Mouse (Mus musculus) CD8-positive naive resting alpha-beta T cell, adult 2 months (primary cell): ENCODE measurements around the gene Gm2022.
"Not testable (repeated sequence)": the region's sequence is repeated elsewhere in the genome, so short reads cannot be mapped to it uniquely, and the experiment has no call there.

ENCODE experiments used
- DNase-seq, 2 experiments: peaks; one replicate each; pipeline ENCODE4 v3.0.0; 2022; ENCODE audit warnings: low read depth in 2 of 2, low spot score in 2 of 2

Gene Gm2022

DNA sequence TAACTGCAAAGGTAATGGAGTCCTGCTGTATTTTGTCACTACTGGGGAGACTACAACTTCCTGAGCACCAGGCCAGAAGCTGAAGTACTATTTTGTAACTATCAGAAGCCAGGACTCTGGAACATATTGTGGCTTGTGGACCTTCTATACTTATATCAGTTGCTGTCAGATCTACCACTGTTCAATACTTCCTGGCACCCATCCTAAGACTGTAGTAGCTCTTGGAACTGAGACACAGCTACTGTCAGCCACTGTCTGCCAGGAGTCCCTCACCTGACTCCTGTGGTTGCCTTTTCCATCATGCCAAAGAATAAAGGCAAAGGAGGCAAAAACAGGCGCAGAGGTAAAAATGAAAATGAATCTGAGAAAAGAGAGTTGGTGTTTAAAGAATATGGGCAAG, at the start of gene Gm2022:
Gene Gm2022 (plus strand): TSS at position 301 of the 400 bp plus-strand sequence.
- DNase-seq: not testable (repeated sequence)

DNA sequence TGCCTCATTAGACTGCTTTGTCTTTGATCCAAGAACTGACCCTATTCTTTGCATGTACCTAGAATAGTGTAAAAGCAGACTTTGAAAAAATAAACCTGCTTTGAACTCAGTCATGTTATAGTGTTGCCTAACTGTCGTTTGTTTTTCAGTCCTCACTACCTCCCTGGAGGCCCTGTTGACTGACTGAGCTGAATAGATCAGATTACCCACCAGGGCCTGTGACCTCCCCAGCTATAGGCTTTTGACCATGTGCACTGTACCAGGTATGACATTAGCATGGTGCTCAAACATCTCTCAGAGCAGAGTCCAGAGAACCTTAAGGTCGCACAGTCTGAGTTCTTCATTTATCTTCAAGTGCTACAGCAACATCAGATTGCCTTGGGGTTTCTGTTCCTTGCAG, 44.5 kb upstream of the Gm2022 start:
- DNase-seq: not testable (repeated sequence)

DNA sequence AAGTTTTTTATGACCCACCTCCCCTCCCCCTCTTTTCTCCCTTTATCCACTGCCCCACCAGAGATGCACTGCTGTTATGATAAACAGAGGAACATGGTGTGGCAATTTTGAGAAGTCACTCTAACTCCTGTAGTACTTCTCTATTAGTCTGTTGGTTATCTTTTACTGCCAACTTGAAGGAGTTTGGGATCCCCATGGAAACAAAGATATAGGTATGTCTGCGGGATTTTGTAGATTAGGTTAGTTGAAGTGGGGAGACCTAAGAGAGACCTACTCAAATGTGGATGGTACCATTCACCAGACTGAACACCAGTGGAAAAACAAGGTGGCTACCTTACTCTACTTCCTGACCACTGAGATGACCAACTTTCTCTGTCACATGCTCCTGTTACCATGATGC, 39.1 kb upstream of the Gm2022 start:
- DNase-seq: not testable (repeated sequence)

DNA sequence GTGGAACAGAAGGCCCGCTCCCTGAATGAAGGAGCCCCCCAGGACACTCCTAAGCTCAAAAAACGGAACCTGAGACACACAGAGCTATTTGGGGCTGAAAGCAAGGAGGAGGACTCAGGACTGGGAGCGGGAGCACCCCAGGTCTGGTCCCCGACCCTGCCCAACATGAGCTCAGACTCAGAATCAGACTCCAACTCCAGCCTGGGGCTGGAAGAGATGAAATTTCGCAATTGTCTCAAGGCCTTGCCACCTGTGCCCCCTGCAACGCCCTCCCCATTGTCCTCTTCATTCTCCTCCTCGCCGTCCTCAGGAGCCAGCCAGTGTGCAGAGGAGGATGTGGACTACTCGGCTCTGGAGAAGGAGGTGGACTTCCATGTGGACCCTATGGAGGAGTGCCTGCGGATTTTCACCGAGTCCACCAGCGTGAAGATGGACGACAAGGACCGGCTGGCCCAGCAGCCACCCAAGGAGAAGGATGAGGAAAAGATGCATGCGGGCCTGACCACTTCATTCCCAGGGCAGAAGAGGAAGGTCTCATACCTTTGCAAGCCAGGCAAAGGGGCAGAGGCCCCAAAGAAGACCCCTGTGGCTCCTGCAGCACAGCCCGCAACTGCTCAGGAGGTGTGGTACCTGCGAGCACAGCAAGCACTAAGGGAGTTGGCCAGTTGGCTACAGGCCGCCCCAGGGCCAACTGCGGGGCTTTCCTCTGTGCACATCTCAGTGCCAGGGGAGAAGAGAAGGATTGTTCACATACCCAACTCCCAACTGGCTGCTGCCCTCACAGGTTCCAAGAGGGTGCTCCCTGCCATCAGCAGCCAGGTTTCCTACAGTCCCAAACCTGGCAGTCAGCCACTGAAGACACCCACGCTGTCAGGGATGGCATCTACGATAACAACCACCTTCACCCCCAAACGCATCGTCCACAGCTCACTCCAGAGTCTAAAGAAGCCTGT, 33.2 kb upstream of the Gm2022 start:
- not testable (repeated sequence) for DNase-seq

GRCm38 (mm10) chr12:87863638-87864037, 31.5 kb upstream of the Gm2022 start:
- not testable (repeated sequence) for DNase-seq

GRCm38 (mm10) chr12:87864048-87864447, 31.1 kb upstream of the Gm2022 start:
- not testable (repeated sequence) for DNase-seq

GRCm38 (mm10) chr12:87873772-87874171, 21.4 kb upstream of the Gm2022 start, which contains the start of gene Gm2016:
Gene Gm2016, plus strand, starts transcription at chr12:87874072.
- not testable (repeated sequence) for DNase-seq

GRCm38 (mm10) chr12:87919721-87920120, 24.6 kb downstream of the Gm2022 start, which contains the start of gene Gm2035:
Gene Gm2035, minus strand, starts transcription at chr12:87919857.
- not testable (repeated sequence) for DNase-seq
